Mouse (Mus musculus): ENCODE measurements at regions not wholly inside any gene's neighbourhood (a gene's known extent, or its start where the extent isn't known, plus 50 kb on each side); places are given as distances from the start of the nearest gene placed in this dataset.

GRCm38 (mm10) chr10:45972240-45972639, 394.6 kb downstream of the Hace1 start:
- DNase-seq (ENCODE audit: low read depth) = no peak

- no peak for DNase-seq (ENCODE audit: low read depth)
Observed at GRCm38 (mm10) chr10:45982731-45983274, 405.2 kb downstream of the Hace1 start.

- no peak for DNase-seq (ENCODE audit: low read depth)
Observed at GRCm38 (mm10) chr10:45983671-45984335, 406.2 kb downstream of the Hace1 start.

GRCm38 (mm10) chr10:45986341-45986740, 408.7 kb downstream of the Hace1 start:
- DNase-seq (ENCODE audit: low read depth) = no peak

GRCm38 (mm10) chr10:46006319-46006718, 428.7 kb downstream of the Hace1 start:
- DNase-seq (ENCODE audit: low read depth) = no peak

GRCm38 (mm10) chr10:46011916-46012596, 434.4 kb downstream of the Hace1 start:
- DNase-seq (ENCODE audit: low read depth) = peak; percentile 13

- no peak for DNase-seq (ENCODE audit: low read depth)
Observed at GRCm38 (mm10) chr10:46012599-46012998, 435.0 kb downstream of the Hace1 start.

GRCm38 (mm10) chr10:46016295-46016694, 438.7 kb downstream of the Hace1 start:
- no peak for DNase-seq (ENCODE audit: low read depth)

GRCm38 (mm10) chr10:46045474-46046093, 468.0 kb downstream of the Hace1 start:
- DNase-seq (ENCODE audit: low read depth) = no peak

- DNase-seq (ENCODE audit: low read depth) = no peak
Observed at GRCm38 (mm10) chr10:46046094-46046749, 468.6 kb downstream of the Hace1 start.

GRCm38 (mm10) chr10:46046890-46047414, 469.3 kb downstream of the Hace1 start:
- no peak for DNase-seq (ENCODE audit: low read depth)

- no peak for DNase-seq (ENCODE audit: low read depth)
Observed at GRCm38 (mm10) chr10:46047591-46047990, 470.0 kb downstream of the Hace1 start.

- DNase-seq (ENCODE audit: low read depth) = peak; percentile 33
Observed at GRCm38 (mm10) chr10:46057362-46058198, 480.0 kb downstream of the Hace1 start.

- no peak for DNase-seq (ENCODE audit: low read depth)
Observed at GRCm38 (mm10) chr10:46058199-46058472, 480.5 kb downstream of the Hace1 start.

GRCm38 (mm10) chr10:46059285-46059684, 481.7 kb downstream of the Hace1 start:
- DNase-seq (ENCODE audit: low read depth) = no peak

GRCm38 (mm10) chr10:46063831-46064230, 486.2 kb downstream of the Hace1 start:
- no peak for DNase-seq (ENCODE audit: low read depth)

- DNase-seq (ENCODE audit: low read depth) = no peak
Observed at GRCm38 (mm10) chr10:46070766-46071165, 493.1 kb downstream of the Hace1 start.

- no peak for DNase-seq (ENCODE audit: low read depth)
Observed at GRCm38 (mm10) chr10:46071220-46071619, 493.6 kb downstream of the Hace1 start.

- no peak for DNase-seq (ENCODE audit: low read depth)
Observed at GRCm38 (mm10) chr10:46071810-46072549, 494.4 kb downstream of the Hace1 start.

GRCm38 (mm10) chr10:46072550-46073470, 495.2 kb downstream of the Hace1 start:
- no peak for DNase-seq (ENCODE audit: low read depth)
